Mouse (Mus musculus): Measurements from ENCODE around the gene Gm10721. TPM values are rescaled to one million over a fixed set of nuclear protein-coding genes. Genes with fewer than 3 reads are reported as not detected.
"Not testable (repeated sequence)": the region's sequence is repeated elsewhere in the genome, so short reads cannot be mapped to it uniquely, and the experiment has no call there.

Gene Gm10721
- total RNA-seq (2021): 1.3 TPM in 1 of 2 replicates, not detected in the other
- long read RNA-seq, experiment 1: 0 reads
- long read RNA-seq, experiment 2: 0 reads

DNA sequence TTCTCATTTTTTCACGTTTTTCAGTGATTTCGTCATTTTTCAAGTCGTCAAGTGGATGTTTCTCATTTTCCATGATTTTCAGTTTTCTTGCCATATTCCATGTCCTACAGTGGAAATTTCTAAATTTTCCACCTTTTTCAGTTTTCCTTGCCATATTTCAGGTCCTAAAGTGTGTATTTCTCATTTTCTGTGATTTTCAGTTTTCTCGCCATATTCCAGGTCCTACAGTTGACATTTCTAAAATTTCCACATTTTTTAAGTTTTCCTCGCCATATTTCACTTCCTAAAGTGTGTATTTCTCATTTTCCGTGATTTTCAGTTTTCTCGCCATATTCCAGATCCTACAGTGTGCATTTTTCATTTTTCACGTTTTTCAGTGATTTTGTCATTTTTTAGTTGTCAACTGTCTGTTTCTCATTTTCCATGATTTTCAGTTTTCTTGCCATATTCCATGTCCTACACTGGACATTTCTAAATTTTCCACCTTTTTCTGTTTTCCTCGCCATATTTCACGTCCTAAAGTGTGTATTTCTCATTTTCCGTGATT is at the start of gene Gm10721:
Gene Gm10721 (plus strand): TSS at position 408 of the 547 bp plus-strand sequence.
- not testable (repeated sequence) for DNase-seq

DNA sequence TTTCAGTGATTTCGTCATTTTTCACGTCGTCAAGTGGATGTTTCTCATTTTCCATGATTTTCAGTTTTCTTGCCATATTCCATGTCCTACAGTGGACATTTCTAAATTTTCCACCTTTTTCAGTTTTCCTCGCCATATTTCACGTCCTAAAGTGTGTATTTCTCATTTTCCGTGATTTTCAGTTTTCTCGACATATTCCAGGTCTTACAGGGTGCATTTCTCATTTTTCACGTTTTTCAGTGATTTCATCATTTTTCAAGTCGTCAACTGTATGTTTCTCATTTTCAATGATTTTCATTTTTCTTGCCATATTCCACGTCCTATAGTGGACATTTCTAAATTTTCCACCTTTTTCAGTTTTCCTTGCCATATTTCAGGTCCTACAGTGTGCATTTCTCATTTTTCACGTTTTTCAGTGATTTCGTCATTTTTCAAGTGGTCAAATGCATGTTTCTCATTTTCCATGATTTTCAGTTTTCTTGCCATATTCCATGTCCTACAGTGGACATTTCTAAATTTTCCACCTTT is 12.4 kb upstream of the Gm10721 start, which contains the start of gene Gm10722:
Gene Gm10722 (plus strand): TSS at position 478 of the 528 bp plus-strand sequence.
- DNase-seq: not testable (repeated sequence)

DNA sequence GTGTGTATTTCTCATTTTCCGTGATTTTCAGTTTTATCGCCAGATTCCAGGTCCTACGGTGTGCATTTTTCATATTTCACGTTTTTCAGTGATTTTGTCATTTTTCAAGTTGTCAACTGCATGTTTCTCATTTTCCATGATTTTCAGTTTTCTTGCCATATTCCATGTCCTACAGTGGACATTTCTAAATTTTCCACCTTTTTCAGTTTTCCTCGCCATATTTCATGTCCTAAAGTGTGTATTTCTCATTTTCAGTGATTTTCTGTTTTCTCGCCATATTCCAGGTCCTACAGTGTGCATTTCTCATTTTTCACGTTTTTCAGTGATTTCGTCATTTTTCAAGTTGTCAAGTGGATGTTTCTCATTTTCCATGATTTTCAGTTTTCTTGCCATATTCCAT is 11.9 kb upstream of the Gm10721 start:
- not testable (repeated sequence) for DNase-seq

DNA sequence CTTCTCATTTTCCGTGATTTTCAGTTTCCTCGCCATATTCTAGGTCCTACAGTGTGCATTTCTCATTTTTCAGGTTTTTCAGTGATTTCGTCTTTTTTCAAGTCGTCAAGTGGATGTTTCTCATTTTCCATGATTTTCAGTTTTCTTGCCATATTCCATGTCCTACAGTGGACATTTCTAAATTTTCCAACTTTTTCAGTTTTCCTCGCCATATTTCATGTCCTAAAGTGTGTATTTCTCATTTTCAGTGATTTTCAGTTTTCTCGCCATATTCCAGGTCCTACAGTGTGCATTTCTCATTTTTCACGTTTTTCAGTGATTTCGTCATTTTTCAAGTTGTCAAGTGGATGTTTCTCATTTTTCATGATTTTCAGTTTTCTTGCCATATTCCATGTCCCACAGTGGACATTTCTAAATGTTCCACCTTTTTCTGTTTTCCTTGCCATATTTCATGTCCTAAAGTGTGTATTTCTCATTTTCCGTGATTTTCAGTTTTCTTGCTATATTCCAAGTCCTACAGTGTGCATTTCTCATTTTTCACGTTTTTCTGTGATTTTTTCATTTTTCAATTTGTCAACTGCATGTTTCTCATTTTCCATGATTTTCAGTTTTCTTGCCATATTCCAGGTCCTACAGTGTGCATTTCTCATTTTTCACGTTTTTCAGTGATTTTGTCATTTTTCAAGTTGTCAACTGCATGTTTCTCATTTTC is 10.8 kb upstream of the Gm10721 start:
- peak; percentile 85 for DNase-seq

DNA sequence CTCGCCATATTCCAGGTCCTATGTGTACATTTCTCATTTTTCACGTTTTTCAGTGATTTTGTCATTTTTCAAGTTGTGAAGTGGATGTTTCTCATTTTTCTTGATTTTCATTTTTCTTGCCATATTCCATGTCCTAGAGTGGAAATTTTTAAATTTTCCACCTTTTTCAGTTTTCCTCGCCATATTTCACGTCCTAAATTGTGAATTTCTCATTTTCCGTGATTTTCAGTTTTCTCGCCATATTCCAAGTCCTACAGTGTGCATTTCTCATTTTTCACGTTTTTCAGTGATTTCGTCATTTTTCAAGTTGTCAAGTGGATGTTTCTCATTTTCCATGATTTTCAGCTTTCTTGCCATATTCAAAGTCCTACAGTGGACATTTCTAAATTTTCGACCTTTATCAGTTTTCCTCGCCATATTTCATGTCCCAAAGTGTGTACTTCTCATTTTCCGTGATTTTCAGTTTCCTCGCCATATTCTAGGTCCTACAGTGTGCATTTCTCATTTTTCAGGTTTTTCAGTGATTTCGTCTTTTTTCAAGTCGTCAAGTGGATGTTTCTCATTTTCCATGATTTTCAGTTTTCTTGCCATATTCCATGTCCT is 10.0 kb upstream of the Gm10721 start, which contains the start of gene Gm11168:
Gene Gm11168 (plus strand): TSS at position 553 of the 603 bp plus-strand sequence.
- DNase-seq: not testable (repeated sequence)

DNA sequence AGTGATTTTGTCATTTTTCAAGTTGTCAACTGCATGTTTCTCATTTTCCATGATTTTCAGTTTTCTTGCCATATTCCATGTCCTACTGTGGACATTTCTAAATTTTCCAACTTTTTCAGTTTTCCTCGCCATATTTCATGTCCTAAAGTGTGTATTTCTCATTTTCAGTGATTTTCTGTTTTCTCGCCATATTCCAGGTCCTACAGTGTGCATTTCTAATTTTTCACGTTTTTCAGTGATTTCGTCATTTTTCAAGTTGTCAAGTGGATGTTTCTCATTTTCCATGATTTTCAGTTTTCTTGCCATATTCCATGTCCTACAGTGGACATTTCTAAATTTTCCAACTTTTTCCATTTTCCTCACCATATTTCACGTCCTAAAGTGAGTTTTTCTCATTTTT is 6.8 kb upstream of the Gm10721 start:
- DNase-seq: not testable (repeated sequence)

DNA sequence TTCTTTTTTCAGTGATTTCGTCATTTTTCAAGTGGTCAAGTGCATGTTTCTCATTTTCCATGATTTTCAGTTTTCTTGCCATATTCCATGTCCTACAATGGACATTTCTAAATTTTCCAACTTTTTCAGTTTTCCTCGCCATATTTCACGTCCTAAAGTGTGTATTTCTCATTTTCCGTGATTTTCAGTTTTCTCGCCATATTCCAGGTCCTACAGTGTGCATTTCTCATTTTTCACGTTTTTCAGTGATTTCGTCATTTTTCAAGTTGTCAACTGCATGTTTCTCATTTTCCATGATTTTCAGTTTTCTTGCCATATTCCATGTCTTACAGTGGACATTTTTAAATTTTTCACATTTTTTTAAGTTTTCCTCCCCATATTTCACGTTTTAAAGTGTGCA is 6.3 kb upstream of the Gm10721 start:
- not testable (repeated sequence) for DNase-seq

DNA sequence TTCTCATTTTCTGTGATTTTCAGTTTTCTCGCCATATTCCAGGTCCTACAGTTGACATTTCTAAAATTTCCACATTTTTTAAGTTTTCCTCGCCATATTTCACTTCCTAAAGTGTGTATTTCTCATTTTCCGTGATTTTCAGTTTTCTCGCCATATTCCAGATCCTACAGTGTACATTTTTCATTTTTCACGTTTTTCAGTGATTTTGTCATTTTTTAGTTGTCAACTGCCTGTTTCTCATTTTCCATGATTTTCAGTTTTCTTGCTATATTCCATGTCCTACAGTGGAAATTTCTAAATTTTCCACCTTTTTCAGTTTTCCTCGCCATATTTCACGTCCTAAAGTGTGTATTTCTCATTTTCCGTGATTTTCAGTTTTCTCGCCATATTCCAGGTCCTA is 5.7 kb upstream of the Gm10721 start:
- not testable (repeated sequence) for DNase-seq

DNA sequence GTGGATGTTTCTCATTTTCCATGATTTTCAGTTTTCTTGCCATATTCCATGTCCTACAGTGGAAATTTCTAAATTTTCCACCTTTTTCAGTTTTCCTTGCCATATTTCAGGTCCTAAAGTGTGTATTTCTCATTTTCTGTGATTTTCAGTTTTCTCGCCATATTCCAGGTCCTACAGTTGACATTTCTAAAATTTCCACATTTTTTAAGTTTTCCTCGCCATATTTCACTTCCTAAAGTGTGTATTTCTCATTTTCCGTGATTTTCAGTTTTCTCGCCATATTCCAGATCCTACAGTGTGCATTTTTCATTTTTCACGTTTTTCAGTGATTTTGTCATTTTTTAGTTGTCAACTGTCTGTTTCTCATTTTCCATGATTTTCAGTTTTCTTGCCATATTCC is 3.6 kb upstream of the Gm10721 start:
- DNase-seq: not testable (repeated sequence)

DNA sequence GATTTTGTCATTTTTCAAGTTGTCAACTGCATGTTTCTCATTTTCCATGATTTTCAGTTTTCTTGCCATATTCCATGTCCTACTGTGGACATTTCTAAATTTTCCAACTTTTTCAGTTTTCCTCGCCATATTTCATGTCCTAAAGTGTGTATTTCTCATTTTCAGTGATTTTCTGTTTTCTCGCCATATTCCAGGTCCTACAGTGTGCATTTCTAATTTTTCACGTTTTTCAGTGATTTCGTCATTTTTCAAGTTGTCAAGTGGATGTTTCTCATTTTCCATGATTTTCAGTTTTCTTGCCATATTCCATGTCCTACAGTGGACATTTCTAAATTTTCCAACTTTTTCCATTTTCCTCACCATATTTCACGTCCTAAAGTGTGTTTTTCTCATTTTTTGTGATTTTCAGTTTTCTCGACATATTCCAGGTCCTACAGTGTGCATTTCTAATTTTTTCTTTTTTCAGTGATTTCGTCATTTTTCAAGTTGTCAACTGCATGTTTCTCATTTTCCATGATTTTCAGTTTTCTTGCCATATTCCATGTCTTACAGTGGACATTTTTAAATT is 802 bp upstream of the Gm10721 start:
- not testable (repeated sequence) for DNase-seq

DNA sequence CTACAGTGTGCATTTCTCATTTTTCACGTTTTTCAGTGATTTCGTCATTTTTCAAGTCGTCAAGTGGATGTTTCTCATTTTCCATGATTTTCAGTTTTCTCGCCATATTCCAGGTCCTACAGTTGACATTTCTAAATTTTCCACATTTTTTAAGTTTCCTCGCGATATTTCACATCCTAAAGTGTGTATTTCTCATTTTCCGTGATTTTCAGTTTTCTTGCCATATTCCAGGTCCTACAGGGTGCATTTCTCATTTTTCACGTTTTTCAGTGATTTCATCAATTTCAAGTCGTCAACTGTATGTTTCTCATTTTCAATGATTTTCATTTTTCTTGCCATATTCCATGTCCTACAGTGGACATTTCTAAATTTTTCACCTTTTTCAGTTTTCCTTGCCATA is 2.4 kb downstream of the Gm10721 start, which contains the start of gene Gm10720:
Gene Gm10720 (plus strand): TSS at position 301 of the 400 bp plus-strand sequence.
- DNase-seq: not testable (repeated sequence)

DNA sequence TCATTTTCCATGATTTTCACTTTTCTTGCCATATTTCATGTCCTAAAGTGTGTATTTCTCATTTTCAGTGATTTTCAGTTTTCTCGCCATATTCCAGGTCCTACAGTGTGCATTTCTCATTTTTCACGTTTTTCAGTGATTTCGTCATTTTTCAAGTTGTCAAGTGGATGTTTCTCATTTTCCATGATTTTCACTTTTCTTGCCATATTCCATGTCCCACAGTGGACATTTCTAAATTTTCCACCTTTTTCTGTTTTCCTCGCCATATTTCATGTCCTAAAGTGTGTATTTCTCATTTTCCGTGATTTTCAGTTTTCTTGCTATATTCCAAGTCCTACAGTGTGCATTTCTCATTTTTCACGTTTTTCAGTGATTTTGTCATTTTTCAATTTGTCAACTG is 3.0 kb downstream of the Gm10721 start:
- DNase-seq: not testable (repeated sequence)

DNA sequence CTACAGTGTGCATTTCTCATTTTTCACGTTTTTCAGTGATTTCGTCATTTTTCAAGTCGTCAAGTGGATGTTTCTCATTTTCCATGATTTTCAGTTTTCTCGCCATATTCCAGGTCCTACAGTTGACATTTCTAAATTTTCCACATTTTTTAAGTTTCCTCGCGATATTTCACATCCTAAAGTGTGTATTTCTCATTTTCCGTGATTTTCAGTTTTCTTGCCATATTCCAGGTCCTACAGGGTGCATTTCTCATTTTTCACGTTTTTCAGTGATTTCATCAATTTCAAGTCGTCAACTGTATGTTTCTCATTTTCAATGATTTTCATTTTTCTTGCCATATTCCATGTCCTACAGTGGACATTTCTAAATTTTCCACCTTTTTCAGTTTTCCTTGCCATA is 4.2 kb downstream of the Gm10721 start, which contains the start of gene Gm10719:
Gene Gm10719 (plus strand): TSS at position 301 of the 400 bp plus-strand sequence.
- DNase-seq: not testable (repeated sequence)

DNA sequence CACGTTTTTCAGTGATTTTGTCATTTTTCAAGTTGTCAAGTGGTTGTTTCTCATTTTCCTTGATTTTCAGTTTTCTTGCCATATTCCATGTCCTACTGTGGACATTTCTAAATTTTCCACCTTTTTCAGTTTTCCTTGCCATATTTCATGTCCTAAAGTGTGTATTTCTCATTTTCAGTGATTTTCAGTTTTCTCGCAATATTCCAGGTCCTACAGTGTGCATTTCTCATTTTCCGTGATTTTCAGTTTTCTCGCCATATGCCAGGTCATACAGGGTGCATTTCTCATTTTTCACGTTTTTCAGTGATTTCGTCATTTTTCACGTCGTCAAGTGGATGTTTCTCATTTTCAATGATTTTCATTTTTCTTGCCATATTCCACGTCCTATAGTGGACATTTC is 6.0 kb downstream of the Gm10721 start:
- peak; percentile 50 for DNase-seq

DNA sequence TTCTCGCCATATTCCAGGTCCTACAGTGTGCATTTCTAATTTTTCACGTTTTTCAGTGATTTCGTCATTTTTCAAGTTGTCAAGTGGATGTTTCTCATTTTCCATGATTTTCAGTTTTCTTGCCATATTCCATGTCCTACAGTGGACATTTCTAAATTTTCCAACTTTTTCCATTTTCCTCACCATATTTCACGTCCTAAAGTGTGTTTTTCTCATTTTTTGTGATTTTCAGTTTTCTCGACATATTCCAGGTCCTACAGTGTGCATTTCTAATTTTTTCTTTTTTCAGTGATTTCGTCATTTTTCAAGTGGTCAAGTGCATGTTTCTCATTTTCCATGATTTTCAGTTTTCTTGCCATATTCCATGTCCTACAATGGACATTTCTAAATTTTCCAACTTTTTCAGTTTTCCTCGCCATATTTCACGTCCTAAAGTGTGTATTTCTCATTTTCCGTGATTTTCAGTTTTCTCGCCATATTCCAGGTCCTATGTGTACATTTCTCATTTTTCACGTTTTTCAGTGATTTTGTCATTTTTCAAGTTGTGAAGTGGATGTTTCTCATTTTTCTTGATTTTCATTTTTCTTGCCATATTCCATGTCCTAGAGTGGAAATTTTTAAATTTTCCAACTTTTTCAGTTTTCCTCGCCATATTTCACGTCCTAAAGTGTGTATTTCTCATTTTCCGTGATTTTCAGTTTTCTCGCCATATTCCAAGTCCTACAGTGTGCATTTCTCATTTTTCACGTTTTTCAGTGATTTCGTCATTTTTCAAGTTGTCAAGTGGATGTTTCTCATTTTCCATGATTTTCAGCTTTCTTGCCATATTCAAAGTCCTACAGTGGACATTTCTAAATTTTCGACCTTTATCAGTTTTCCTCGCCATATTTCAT is 7.1 kb downstream of the Gm10721 start:
- peak; percentile 58 for DNase-seq

DNA sequence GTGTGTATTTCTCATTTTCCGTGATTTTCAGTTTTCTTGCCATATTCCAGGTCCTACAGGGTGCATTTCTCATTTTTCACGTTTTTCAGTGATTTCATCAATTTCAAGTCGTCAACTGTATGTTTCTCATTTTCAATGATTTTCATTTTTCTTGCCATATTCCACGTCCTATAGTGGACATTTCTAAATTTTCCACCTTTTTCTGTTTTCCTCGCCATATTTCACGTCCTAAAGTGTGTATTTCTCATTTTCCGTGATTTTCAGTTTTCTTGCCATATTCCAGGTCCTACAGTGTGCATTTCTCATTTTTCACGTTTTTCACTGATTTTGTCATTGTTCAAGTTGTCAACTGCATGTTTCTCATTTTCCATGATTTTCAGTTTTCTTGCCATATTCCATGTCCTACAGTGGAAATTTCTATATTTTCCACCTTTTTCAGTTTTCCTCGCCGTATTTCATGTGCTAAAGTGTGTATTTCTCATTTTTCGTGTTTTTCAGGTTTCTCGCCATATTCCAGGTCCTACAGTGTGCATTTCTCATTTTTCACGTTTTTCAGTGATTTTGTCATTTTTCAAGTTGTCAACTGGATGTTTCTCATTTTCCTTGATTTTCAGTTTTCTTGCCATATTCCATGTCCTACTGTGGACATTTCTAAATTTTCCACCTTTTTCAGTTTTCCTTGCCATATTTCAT is 9.5 kb downstream of the Gm10721 start:
- DNase-seq: not testable (repeated sequence)

DNA sequence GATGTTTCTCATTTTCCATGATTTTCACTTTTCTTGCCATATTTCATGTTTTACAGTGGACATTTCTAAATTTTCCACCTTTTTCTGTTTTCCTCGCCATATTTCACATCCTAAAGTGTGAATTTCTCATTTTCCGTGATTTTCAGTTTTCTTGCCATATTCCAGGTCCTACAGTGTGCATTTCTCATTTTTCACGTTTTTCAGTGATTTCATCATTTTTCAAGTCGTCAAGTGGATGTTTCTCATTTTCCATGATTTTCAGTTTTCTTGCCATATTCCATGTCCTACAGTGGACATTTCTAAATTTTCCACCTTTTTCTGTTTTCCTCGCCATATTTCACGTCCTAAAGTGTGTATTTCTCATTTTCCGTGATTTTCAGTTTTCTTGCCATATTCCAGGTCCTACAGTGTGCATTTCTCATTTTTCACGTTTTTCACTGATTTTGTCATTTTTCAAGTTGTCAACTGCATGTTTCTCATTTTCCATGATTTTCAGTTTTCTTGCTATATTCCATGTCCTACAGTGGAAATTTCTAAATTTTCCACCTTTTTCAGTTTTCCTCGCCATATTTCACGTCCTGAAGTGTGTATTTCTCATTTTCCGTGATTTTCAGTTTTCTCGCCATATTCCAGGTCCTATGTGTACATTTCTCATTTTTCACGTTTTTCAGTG is 10.5 kb downstream of the Gm10721 start, which contains the start of gene Gm10718:
Gene Gm10718 (plus strand): TSS at position 236 of the 673 bp plus-strand sequence.
- not testable (repeated sequence) for DNase-seq

DNA sequence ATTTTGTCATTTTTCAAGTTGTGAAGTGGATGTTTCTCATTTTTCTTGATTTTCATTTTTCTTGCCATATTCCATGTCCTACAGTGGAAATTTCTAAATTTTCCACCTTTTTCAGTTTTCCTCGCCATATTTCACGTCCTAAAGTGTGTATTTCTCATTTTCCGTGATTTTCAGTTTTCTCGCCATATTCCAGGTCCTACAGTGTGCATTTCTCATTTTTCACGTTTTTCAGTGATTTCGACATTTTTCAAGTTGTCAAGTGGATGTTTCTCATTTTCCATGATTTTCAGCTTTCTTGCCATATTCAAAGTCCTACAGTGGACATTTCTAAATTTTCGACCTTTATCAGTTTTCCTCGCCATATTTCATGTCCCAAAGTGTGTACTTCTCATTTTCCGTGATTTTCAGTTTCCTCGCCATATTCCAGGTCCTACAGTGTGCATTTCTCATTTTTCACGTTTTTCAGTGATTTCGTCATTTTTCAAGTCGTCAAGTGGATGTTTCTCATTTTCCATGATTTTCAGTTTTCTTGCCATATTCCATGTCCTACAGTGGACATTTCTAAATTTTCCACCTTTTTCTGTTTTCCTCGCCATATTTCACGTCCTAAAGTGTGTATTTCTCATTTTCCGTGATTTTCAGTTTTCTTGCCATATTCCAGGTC is 11.2 kb downstream of the Gm10721 start:
- not testable (repeated sequence) for DNase-seq

DNA sequence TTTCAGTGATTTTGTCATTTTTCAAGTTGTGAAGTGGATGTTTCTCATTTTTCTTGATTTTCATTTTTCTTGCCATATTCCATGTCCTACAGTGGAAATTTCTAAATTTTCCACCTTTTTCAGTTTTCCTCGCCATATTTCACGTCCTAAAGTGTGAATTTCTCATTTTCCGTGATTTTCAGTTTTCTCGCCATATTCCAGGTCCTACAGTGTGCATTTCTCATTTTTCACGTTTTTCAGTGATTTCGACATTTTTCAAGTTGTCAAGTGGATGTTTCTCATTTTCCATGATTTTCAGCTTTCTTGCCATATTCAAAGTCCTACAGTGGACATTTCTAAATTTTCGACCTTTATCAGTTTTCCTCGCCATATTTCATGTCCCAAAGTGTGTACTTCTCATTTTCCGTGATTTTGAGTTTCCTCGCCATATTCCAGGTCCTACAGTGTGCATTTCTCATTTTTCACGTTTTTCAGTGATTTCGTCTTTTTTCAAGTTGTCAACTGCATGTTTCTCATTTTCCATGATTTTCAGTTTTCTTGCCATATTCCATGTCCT is 12.1 kb downstream of the Gm10721 start, which contains the start of gene Gm10717:
Gene Gm10717 (plus strand): TSS at position 506 of the 556 bp plus-strand sequence.
- DNase-seq: not testable (repeated sequence)

Measured in adrenal gland, postnatal 14 days (tissue).